Mouse (Mus musculus) limb, embryonic 10.5 days (tissue): ENCODE data around the gene Rundc3a. TPM values are rescaled to one million over a fixed set of nuclear protein-coding genes. Genes with fewer than 3 reads are reported as not detected.
"Not testable (repeated sequence)": the region's sequence is repeated elsewhere in the genome, so short reads cannot be mapped to it uniquely, and the experiment has no call there.

Source experiments
- DNase-seq: peaks from one replicate; pipeline ENCODE4 v3.0.0-alpha.2; 2017; ENCODE audit warnings: low spot score
- H3K27ac ChIP-seq: fragments of 300-500 bp; sonication (generic); 2 replicates; pipeline ENCODE4 v1.5.1; 2016; ENCODE audit warnings: mild to moderate bottlenecking
- H3K27me3 ChIP-seq: fragments of 300-500 bp; sonication (generic); 2 replicates; pipeline ENCODE4 v1.6.1; 2016; ENCODE audit warnings: low read depth, mild to moderate bottlenecking; ENCODE audit not compliant: poor library complexity, severe bottlenecking
- H3K36me3 ChIP-seq: fragments of 300-500 bp; sonication (generic); 2 replicates; pipeline ENCODE4 v1.6.1; 2016; ENCODE audit warnings: mild to moderate bottlenecking, moderate library complexity
- H3K4me1 ChIP-seq: fragments of 300-500 bp; sonication (generic); 2 replicates; pipeline ENCODE4 v1.6.1; 2016
- H3K4me3 ChIP-seq: fragments of 300-500 bp; sonication (generic); 2 replicates; pipeline ENCODE4 v1.5.1; 2016; ENCODE audit warnings: mild to moderate bottlenecking, moderate library complexity
- H3K9me3 ChIP-seq: fragments of 300-500 bp; sonication (generic); replicated peaks from 2 replicates; pipeline ENCODE4 v1.6.1; 2016; ENCODE audit warnings: mild to moderate bottlenecking
- WGBS: fragments of 180-500 bp; shearing (Covaris S2); methylation state at CpG from one replicate; pipeline ENCODE4 v1.1.7; 2016; 5-methylcytosine and 5-hydroxymethylcytosine counted together
- polyA plus RNA-seq: library from polyadenylated mRNA; unstranded; fragments of >200 nt; fragmentation: Nextera tagmentation; extraction: Ambion mirVana; gene quantifications from 2 replicates; pipeline ENCODE4 v1.2.1, GENCODE M21; 2016

Rundc3a gene
- polyA plus RNA-seq, 1 experiment from 2014 or later: 1.3 TPM

DNA sequence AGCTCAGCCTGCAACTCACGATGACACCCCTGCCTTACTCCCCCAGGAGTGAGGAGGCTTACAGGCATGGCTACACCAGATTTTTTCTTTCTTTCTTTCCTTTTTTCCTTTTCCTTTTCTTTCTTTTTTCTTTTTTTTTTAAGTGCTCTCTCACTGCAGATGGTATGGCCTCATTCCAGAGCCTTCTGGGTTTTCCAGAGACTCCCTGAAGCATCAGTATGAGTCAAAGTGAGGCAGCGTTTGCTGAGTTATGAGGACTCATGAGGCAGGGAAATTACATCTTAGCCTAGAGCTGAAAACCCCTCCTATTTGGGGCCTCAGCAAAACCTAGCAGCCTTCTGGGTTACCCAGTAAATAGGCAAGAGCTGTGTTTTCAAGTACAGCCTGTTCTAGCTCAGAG is 8.8 kb upstream of the Rundc3a start:
- no peak overlapping the region for H3K27ac ChIP-seq
- no peak overlapping the region for H3K4me3 ChIP-seq
- H3K27me3 ChIP-seq: no peaks in the 10 kb centered on the region
- DNase-seq: no peak
- H3K9me3 ChIP-seq: no peaks in the 10 kb centered on the region
- no peaks in the 10 kb centered on the region for H3K36me3 ChIP-seq
- WGBS: 81% methylated on average over 2 of the region's 2 CpGs
- H3K4me1 ChIP-seq: 0 out of 2 replicates have a peak, but pooled peaks cover 4% of the 10 kb centered on the region

DNA sequence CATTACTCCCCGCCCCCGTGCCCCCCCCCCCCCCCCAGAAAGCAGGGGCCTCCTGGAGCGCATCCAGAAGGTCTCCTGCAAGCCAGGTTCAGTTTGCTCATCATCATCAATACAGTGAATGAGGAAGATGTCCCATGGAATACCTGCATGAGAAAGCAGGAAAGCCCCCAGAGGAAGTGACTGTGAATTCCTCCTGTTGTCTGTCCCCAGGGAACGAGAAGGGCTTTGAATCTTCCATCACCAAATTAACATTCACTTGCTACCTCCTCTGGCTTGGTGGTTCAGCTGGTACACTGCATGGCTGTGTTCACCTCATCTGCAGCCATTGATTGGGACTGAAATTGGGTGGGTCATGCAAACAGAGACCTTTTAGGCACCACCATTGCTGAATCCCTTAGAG is 8.1 kb upstream of the Rundc3a start:
- H3K9me3 ChIP-seq: no peaks in the 10 kb centered on the region
- no peak for DNase-seq
- no peaks in the 10 kb centered on the region for H3K27me3 ChIP-seq
- H3K27ac ChIP-seq: no peak overlapping the region
- 61% methylated on average over 4 of the region's 4 CpGs for WGBS
- 0 out of 2 replicates have a peak, but pooled peaks cover 4% of the 10 kb centered on the region for H3K4me1 ChIP-seq
- H3K4me3 ChIP-seq: no peak overlapping the region
- no peaks in the 10 kb centered on the region for H3K36me3 ChIP-seq

- 75% methylated on average over 5 of the region's 5 CpGs for WGBS
Measured at GRCm38 (mm10) chr11:102386121-102386520, 7.1 kb upstream of the Rundc3a start.

GRCm38 (mm10) chr11:102389436-102389835 is 3.8 kb upstream of the Rundc3a start:
- not testable (repeated sequence) for H3K36me3 ChIP-seq, H3K27ac ChIP-seq, H3K4me3 ChIP-seq, H3K9me3 ChIP-seq, DNase-seq
- Histone ChIP-seq H3K27me3 (peaks cover 11% of the 10 kb centered on the region), H3K4me1 (peaks cover 20% of the 10 kb centered on the region)
- WGBS: 79% methylated on average over 5 of the region's 5 CpGs

More at GRCm38 (mm10) chr11:102386121-102386520, 7.1 kb upstream of the Rundc3a start:
- Histone ChIP-seq H3K4me1 (no peaks in the 10 kb centered on the region), H3K27ac (no peak overlapping the region), H3K27me3 (no peaks in the 10 kb centered on the region), H3K36me3 (no peaks in the 10 kb centered on the region), H3K4me3 (no peak overlapping the region), H3K9me3 (no peaks in the 10 kb centered on the region)
- DNase-seq: no peak

DNA sequence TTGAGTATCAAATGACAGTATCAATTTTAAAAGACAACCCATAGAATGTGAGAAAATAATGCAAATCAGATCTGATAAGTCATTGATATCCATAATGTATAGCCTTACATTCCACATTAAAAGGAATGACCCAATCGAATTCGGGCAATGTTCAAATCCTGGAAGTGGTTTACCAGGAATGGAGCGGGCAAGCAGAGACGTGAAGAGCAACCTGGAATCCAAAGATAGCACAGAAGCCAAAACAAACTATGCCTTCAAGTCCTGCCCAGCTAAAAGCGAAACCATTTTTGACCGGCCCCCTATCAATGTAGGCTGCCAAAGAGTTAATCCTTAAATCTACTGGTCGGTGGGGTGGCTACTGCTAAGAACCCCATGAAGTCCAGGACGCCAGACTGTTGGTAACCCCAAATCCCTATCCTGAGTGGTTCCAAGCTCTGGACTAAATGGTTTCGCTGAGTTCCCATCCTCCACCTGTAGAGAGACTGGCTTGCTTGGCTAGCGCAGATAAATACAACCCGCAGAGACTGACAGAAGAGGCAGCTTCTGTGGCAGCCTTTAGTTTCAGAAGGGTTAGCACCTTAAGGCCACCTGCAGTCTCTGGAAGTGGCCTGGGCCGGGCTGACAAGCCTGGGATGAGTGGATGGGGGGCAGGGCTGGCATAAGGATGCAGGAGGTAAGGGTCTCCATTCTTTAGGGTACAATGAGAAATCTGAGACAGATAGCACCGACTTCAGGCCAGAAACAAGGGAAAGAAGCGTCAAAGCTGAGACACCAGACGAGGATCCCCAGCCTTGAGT is 564 bp upstream of the Rundc3a start:
- no peak for DNase-seq
- no peaks in the 10 kb centered on the region for H3K36me3 ChIP-seq
- H3K27ac ChIP-seq: 0 out of 2 replicates have a peak overlapping the region, but pooled peaks have one; percentile 4
- no peaks in the 10 kb centered on the region for H3K9me3 ChIP-seq
- 17% methylated on average over 15 of the region's 15 CpGs for WGBS
- peaks cover 43% of the 10 kb centered on the region for H3K27me3 ChIP-seq
- H3K4me3 ChIP-seq: peak overlapping the region; percentile 53
- H3K4me1 ChIP-seq: peaks cover 29% of the 10 kb centered on the region

DNA sequence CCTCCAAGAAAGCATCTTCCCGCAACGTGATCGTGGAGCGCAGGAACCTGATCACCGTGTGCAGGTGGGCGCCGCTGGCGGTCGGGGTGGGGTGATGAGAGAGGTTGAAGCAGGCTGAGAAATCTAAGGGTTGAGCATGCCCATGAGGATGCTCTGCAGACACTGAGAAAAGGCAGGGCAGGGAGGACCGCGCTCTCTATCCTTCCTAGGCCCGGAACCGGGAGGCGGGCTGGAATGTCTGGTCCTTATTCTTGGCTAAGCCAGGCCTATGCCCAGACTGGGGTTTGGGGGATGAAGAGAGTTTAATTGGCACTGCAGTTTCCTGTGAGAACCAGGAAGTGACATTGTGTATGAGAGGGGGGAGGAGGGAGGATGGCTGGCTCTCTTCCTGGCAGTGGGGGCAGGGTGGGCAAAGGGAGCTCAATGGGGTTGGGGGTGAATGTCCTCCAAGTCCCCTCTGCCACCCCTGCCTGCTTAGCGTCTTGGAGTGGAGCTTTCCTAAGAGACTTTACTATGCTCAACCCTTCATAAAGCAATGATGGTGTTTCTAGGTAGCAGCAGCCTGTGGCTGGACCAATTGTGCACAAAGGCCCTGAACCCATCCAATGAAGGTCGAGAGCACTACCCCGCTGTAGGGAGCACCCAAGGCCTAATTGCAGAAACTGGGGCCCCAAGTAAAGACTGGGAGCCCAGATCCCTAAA is 667 bp downstream of the Rundc3a start:
- Histone ChIP-seq H3K27ac (peak overlapping the region; percentile 4; the same call in 1 of the 2 replicates), H3K27me3 (peaks cover 56% of the 10 kb centered on the region), H3K9me3 (no peaks in the 10 kb centered on the region), H3K4me1 (peaks cover 30% of the 10 kb centered on the region), H3K36me3 (no peaks in the 10 kb centered on the region), H3K4me3 (peak overlapping the region; percentile 53)
- DNase-seq: no peak
- 10% methylated on average over 17 of the region's 17 CpGs for WGBS

GRCm38 (mm10) chr11:102394421-102395124 is 1.4 kb downstream of the Rundc3a start:
- 79% methylated on average over 9 of the region's 9 CpGs for WGBS
- H3K4me1 ChIP-seq: peaks cover 37% of the 10 kb centered on the region
- peak overlapping the region; percentile 53; the same call in 1 of the 2 replicates for H3K4me3 ChIP-seq
- DNase-seq: no peak
- no peak overlapping the region for H3K27ac ChIP-seq
- H3K27me3 ChIP-seq: peaks cover 63% of the 10 kb centered on the region
- no peaks in the 10 kb centered on the region for H3K9me3 ChIP-seq
- no peaks in the 10 kb centered on the region for H3K36me3 ChIP-seq

- 10% methylated on average over 5 of the region's 5 CpGs for WGBS
- no peak for DNase-seq
- Histone ChIP-seq H3K27me3 (peaks cover 69% of the 10 kb centered on the region), H3K4me1 (peaks cover 42% of the 10 kb centered on the region), H3K4me3 (no peak overlapping the region), H3K9me3 (no peaks in the 10 kb centered on the region), H3K36me3 (no peaks in the 10 kb centered on the region), H3K27ac (no peak overlapping the region)
Measured at GRCm38 (mm10) chr11:102395250-102395649, 2.0 kb downstream of the Rundc3a start.

DNA sequence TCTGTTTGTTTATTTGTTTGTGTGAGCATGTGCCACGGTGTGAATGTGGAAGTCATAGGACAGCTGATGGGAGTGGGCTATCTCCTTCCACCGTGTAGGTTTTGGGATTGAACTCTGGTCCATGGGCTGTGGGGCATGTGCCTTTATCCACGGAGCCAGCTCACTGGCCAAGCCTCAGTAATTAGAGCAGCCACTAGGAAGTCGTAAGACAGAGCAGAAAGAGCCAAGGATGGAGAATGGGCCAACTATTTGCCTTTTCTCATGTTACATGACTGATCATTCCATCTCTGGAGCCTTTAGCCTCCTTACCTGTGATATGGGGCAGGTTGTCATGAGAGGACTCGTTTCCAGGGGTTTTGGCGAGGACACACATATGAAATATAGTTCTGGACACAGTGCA is 3.1 kb downstream of the Rundc3a start:
- Histone ChIP-seq H3K4me1 (peaks cover 46% of the 10 kb centered on the region), H3K4me3 (no peak overlapping the region), H3K36me3 (no peaks in the 10 kb centered on the region), H3K9me3 (no peaks in the 10 kb centered on the region), H3K27me3 (peaks cover 80% of the 10 kb centered on the region), H3K27ac (no peak overlapping the region)
- WGBS: 64% methylated on average over 6 of the region's 6 CpGs
- no peak for DNase-seq

DNA sequence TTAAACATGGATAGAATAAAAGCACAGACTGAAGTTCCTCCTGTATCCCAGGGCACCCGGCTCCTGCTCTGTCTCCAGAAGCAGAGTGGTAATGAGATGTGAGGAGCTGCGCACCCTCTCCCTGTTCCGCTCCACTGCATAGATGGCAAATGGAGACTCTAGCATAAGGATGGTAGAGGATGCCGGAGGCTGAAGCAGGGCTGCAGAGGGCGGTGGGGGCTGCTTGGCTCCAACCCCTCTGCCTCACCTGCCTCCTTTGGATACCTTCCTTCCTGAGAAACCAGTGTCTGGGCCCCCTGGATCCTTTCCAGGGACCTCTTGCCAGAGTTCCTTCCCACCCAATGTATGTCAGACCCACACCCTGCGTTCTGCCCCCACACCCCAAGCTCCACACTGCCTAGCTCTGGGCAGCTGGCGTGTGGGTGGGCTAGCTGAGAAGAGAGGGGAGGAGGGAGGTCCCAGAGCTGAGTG is 3.5 kb downstream of the Rundc3a start:
- Histone ChIP-seq H3K27ac (no peak overlapping the region), H3K4me1 (peaks cover 46% of the 10 kb centered on the region), H3K4me3 (no peak overlapping the region), H3K36me3 (no peaks in the 10 kb centered on the region), H3K27me3 (peaks cover 84% of the 10 kb centered on the region), H3K9me3 (no peaks in the 10 kb centered on the region)
- WGBS: 80% methylated on average over 7 of the region's 7 CpGs
- DNase-seq: no peak

- Histone ChIP-seq H3K4me1 (peaks cover 38% of the 10 kb centered on the region), H3K9me3 (no peaks in the 10 kb centered on the region), H3K4me3 (no peak overlapping the region), H3K36me3 (peaks cover 15% of the 10 kb centered on the region), H3K27ac (no peak overlapping the region), H3K27me3 (peaks cover 94% of the 10 kb centered on the region)
- whole genome bisulfite sequencing: 86% methylated on average over 20 of the region's 20 CpGs
- no peak for DNase-seq
Measured at GRCm38 (mm10) chr11:102398007-102398825, 5.0 kb downstream of the Rundc3a start.

DNA sequence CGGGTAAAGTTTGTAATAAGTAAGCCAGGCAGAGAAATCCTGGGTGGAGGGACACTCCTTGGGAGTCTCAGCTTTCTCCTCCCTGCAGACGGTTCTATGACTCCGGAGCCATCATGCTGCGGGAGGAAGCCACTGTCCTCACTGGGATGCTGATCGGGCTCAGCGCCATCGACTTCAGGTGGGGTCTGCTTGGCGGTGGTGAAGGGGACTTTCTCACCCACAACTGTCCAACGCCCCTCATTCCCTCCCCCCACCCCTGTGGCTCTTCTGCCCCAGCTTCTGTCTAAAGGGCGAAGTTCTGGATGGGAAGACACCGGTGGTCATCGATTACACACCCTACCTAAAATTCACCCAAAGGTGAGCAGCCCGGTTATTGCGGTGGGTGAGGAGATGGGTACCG is 5.9 kb downstream of the Rundc3a start:
- peaks cover 86% of the 10 kb centered on the region for H3K27me3 ChIP-seq
- no peaks in the 10 kb centered on the region for H3K9me3 ChIP-seq
- peak overlapping the region; percentile 44; the same call in 1 of the 2 replicates for H3K4me3 ChIP-seq
- no peak overlapping the region for H3K27ac ChIP-seq
- no peak for DNase-seq
- peaks cover 29% of the 10 kb centered on the region for H3K4me1 ChIP-seq
- peaks cover 24% of the 10 kb centered on the region for H3K36me3 ChIP-seq
- 13% methylated on average over 15 of the region's 15 CpGs for WGBS
